Mouse (Mus musculus) left cerebral cortex, adult 2 months (tissue): ENCODE measurements around the gene Stat4. TPM values are rescaled to one million over a fixed set of nuclear protein-coding genes. Genes with fewer than 3 reads are reported as not detected.
"Not testable (repeated sequence)": the region's sequence is repeated elsewhere in the genome, so short reads cannot be mapped to it uniquely, and the experiment has no call there.

ENCODE experiments used
- DNase-seq, 2 experiments: peaks; one replicate each; pipeline ENCODE4 v3.0.0; 2021 to 2022; ENCODE audit warnings: low spot score in 2 of 2, mixed read lengths in 1 of 2; ENCODE audit errors: extremely low spot score in 1 of 2
- H3K27ac ChIP-seq: fragments of 200-600 bp; 2 replicates; pipeline ENCODE4 v1.8.1; 2022
- H3K4me3 ChIP-seq: fragments of 200-600 bp; 2 replicates; pipeline ENCODE4 v1.8.1; 2022
- CTCF ChIP-seq: fragments of 200-600 bp; IDR thresholded peaks from 2 replicates; pipeline ENCODE4 v1.8.1; 2022; ENCODE audit warnings: antibody characterized with exemption, mild to moderate bottlenecking, moderate library complexity
- intact Hi-C: fragments of 180-260 bp; cut with DNase I; formaldehyde crosslinking; loops from one replicate; pipeline ENCODE4 v1.15.1; 2025
- total RNA-seq, 2 experiments: library from RNA; stranded (reverse); gene quantifications; 2 replicates each; pipeline ENCODE4 v1.2.3; 2021

The Stat4 gene
- total RNA-seq, 2 experiments from 2014 or later, result 3.5 to 5.0 TPM

DNA sequence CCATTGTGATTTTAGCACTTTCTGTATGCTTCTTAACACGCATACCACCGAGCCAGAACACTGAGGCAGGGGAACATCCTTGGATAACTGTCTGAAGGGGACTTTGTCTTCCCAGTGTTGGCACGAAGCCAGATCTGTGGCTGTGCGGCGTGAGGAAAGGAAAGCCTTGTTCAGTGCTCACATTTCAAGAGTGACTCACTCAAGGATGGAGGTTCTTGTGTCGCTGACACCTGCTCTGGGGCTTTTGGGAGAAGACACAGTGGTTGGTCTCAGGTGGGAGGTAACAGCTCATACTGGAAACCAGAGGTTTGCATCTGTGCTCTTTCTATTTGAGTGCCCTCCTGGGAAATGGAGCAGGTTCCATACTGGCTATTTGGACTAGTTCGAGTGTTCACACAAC is 52.2 kb downstream of the Stat4 start:
- no peak overlapping the region for H3K27ac ChIP-seq
- no peak for DNase-seq
- no peak overlapping the region for H3K4me3 ChIP-seq
- intact Hi-C loops, result no loop called here
- no peak for TF ChIP-seq CTCF

DNA sequence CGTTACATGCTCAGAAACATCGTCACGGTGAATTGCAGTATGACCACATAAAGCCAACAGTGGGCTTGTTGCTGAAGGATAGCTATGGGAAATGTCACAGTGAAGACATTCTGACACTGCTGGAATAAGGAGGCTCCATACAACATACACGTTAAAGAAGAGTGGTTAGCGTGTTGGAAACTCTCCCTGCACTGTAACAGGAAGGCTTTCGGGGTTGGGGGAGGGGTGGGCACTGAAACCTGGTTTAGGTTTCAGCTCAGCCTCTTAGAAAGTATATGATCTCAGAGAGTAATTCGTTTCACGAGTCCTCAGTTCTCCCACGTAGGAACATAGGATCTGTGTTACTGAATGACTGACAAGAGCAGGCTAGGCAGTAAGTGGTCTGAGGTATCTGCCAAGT is 52.7 kb downstream of the Stat4 start:
- Histone ChIP-seq H3K4me3 (no peak overlapping the region), H3K27ac (no peak overlapping the region)
- intact Hi-C loops, result no loop called here
- no peak for DNase-seq
- no peak for TF ChIP-seq CTCF

DNA sequence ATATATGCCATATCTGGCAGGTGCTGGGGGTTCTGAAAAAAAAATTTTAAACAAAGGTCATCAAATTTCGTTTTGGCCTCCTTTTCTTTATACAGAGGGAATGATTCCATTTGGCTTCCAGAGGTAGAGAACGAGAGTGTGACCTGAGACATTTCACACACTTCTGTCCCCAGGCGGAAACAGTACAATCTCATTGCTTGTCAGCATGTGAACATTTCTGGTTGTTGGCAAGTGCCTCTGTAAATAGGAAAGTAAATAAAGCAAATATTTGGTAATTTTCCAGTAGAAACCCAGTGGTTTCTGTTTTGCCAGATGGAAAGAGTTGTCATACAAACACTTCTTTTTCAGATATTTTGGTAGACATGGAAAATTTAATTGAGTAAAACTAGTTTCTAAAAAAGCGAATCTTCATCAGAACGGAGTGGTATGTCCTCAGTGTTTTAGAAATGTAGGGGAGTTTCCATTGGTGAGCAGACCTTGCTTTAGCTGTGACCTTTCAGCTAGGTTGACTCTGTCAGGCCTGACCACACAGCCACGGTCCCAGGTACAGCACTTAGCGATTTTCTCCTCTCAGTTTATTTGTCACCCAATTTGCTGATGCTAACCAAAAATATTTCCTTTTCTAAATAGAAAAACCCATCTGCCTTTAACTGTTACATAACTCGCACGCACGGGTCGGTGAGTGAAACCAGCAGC is 53.6 kb downstream of the Stat4 start:
- DNase-seq, result no peak
- no peak for TF ChIP-seq CTCF
- intact Hi-C loops, result no loop called here
- no peak overlapping the region for H3K4me3 ChIP-seq
- no peak overlapping the region for H3K27ac ChIP-seq

DNA sequence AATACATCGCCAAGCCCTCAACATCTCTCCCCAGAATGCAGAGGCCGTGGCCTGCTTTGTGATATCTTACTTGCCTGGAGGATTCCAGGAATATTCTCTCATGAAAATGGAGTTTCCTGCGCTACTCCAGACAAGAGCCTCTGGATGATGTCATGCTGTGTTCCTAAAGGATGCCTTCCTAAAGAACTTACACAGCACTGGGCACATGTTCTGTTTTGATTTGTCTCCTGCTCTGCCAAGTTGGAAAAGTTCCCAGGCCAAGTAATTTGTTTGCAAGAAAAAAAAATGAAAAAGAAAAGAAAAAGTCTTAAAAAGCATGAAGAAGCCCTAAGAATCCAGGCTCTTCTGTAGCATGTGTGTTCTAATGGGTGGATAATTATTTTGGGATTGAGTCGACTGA is 56.2 kb downstream of the Stat4 start:
- TF ChIP-seq CTCF, result no peak
- no peak for DNase-seq
- Histone ChIP-seq H3K27ac (no peak overlapping the region), H3K4me3 (no peak overlapping the region)
- intact Hi-C loops, result no loop called here

DNA sequence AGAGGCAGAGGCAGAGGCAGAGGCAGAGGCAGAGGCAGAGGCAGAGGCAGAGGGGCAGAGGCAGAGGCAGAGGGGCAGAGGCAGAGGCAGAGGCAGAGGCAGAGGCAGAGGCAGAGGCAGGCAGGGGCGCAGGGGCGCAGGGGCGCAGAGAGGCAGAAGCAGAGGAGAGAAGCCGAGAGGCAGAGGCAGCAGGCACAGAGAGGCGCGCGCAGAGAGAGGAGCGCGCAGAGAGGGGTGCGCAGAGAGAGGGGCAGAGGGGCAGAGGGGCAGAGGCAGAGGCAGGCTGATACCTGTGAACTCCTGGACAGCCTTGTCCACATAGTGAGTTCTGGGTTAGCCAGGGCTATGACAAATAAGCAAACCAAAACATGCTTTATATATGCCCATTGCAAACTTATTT is 59.9 kb downstream of the Stat4 start:
- H3K4me3 ChIP-seq, DNase-seq, H3K27ac ChIP-seq, intact Hi-C loops: not testable (repeated sequence)

DNA sequence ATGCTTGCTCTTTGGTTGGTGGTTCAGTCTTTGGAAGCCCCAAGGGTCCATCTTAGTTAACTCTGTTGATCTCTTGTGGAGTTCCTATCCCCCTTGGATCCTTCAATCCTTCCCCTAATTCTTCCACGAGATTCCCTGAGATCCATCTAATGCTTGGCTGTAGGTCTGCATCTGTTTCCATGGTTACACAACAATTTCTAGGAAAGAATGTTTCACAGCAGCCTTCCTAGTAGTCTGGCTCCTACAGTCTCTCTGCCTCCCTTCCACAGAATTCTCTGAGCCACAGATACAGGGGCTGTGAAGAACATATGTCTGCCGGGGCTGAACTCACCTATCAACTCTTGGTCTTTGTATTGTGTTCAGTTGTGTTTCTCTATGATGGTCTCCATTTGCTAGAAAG is 61.8 kb downstream of the Stat4 start:
- H3K4me3 ChIP-seq, result no peak overlapping the region
- intact Hi-C loops, result no loop called here
- no peak overlapping the region for H3K27ac ChIP-seq
- DNase-seq, result no peak
- TF ChIP-seq CTCF, result no peak

GRCm38 (mm10) chr1:52049827-52050226 is 62.9 kb downstream of the Stat4 start:
- Histone ChIP-seq H3K4me3 (no peak overlapping the region), H3K27ac (no peak overlapping the region)
- intact Hi-C loops, result no loop called here
- DNase-seq, result no peak
- TF ChIP-seq CTCF, result no peak

- DNase-seq, result no peak
- intact Hi-C loops, result no loop called here
Observed at GRCm38 (mm10) chr1:52051542-52051941, 64.6 kb downstream of the Stat4 start.

DNA sequence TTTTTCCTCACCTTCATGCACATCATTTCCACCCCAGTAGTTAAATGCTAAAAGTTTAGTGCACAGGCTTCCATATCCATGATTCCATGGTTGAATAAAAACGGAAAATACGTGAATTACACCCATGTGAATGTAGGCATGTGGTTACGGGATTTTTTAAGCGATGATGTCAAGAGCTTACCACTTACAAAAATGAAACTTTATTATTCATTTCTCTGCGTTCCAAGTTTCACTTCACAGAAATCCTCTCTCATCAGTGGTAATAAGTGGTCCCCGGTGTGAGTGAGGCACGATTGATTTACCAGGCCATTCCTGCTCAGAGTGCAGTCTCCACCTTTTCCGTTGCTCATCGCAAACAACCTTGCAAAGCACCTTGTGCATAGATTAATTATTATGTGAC is 66.0 kb downstream of the Stat4 start:
- no peak for TF ChIP-seq CTCF
- intact Hi-C loops, result no loop called here
- no peak for DNase-seq
- no peak overlapping the region for H3K27ac ChIP-seq
- H3K4me3 ChIP-seq, result no peak overlapping the region

More at GRCm38 (mm10) chr1:52051542-52051941, 64.6 kb downstream of the Stat4 start:
- TF ChIP-seq CTCF, result no peak
- no peak overlapping the region for H3K27ac ChIP-seq
- H3K4me3 ChIP-seq, result no peak overlapping the region

GRCm38 (mm10) chr1:52055947-52056346 is 69.0 kb downstream of the Stat4 start:
- Histone ChIP-seq H3K4me3 (no peak overlapping the region), H3K27ac (no peak overlapping the region)
- no peak for TF ChIP-seq CTCF
- intact Hi-C loops, result no loop called here
- DNase-seq, result no peak

DNA sequence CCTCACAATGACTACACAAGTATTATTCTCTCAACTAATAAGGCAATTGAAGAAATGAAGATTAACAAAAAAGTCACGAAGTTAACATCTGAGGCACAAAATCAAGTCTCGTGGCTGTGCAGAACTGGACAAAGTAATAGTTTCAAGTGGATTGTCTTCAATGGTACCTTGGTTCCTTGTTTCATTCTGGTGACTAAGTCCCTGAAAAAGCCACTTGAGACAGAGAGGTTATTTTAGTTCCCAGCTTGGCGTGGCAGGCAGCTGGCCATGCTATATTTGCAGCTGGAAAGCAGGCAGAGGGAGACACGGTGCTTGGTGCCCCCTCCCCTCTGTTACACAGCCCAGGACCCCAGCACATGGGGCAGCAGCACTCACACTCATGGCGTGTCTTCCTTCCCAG is 70.2 kb downstream of the Stat4 start:
- DNase-seq, result no peak
- H3K4me3 ChIP-seq, result no peak overlapping the region
- no peak for TF ChIP-seq CTCF
- no peak overlapping the region for H3K27ac ChIP-seq
- intact Hi-C loops, result no loop called here

DNA sequence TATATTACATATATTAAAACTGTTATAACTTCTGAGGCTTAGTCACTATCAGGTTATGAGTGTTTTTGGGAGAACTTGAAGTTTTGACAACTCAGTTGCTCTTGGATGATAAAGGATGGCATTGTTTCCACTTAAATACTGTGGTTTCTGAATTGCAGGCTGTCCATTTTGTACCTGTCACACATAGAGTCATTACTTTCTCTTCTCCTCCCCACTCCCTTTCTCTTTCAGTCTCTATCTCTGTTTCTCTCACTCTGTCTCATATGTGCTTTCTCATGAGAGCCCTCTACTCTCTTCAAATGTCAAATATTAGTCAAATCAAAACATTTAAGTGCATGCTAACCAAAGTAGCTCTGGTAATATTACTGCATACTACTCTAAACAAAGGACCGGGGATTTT is 79.3 kb downstream of the Stat4 start:
- no peak overlapping the region for H3K4me3 ChIP-seq
- no peak for DNase-seq
- intact Hi-C loops, result no loop called here
- TF ChIP-seq CTCF, result no peak
- H3K27ac ChIP-seq, result no peak overlapping the region

- TF ChIP-seq CTCF, result no peak
- DNase-seq, result no peak
- no peak overlapping the region for H3K4me3 ChIP-seq
- intact Hi-C loops, result no loop called here
- no peak overlapping the region for H3K27ac ChIP-seq
Observed at GRCm38 (mm10) chr1:52066694-52067093, 79.7 kb downstream of the Stat4 start.
